Mouse (Mus musculus): Measurements from ENCODE around the gene Tmem45b.

- TF ChIP-seq CTCF (IDR thresholded peaks at IDR 0.05; ENCODE audit: control insufficient read depth, insufficient read depth, insufficient replicate concordance, low read depth, low read length) (no peak), POLR2A (IDR thresholded peaks at IDR 0.05; ENCODE audit: control insufficient read depth, low read depth, low read length) (no peak)
Measured at GRCm38 (mm10) chr9:31422143-31422542, 42.1 kb downstream of the Tmem45b start.

All from testis, adult 2 months (tissue).